Mouse (Mus musculus): Measurements from ENCODE around the gene Cela3b.

Gene Cela3b

GRCm38 (mm10) chr4:137430502-137430901, at the start of gene Cela3b:
TSS of gene Cela3b (minus strand) at chr4:137430540.
- no peak for DNase-seq (ENCODE audit: low spot score in 2 of 2)

- DNase-seq (ENCODE audit: low spot score in 2 of 2) = no peak
Observed at GRCm38 (mm10) chr4:137479757-137480156, 49.4 kb upstream of the Cela3b start.

GRCm38 (mm10) chr4:137478306-137478705, 48.0 kb upstream of the Cela3b start:
- DNase-seq (ENCODE audit: low spot score in 2 of 2) = no peak

- no peak for DNase-seq (ENCODE audit: low spot score in 2 of 2)
Observed at GRCm38 (mm10) chr4:137477611-137478010, 47.3 kb upstream of the Cela3b start.

- DNase-seq (ENCODE audit: low spot score in 2 of 2) = peak; percentile 64 to 73
Observed at GRCm38 (mm10) chr4:137476761-137477237, 46.5 kb upstream of the Cela3b start.

- peak in 1 of 2 experiments; percentile 71 for DNase-seq (ENCODE audit: low spot score in 2 of 2)
Observed at GRCm38 (mm10) chr4:137476065-137476760, 45.9 kb upstream of the Cela3b start.

GRCm38 (mm10) chr4:137475271-137476050, 45.1 kb upstream of the Cela3b start:
- no peak for DNase-seq (ENCODE audit: low spot score in 2 of 2)

- no peak for DNase-seq (ENCODE audit: low spot score in 2 of 2)
Observed at GRCm38 (mm10) chr4:137474694-137475093, 44.4 kb upstream of the Cela3b start.

GRCm38 (mm10) chr4:137473701-137474388, 43.5 kb upstream of the Cela3b start:
- DNase-seq (ENCODE audit: low spot score in 2 of 2) = peak in 1 of 2 experiments; percentile 66

GRCm38 (mm10) chr4:137473240-137473639, 42.9 kb upstream of the Cela3b start:
- no peak for DNase-seq (ENCODE audit: low spot score in 2 of 2)

GRCm38 (mm10) chr4:137471326-137471725, 41.0 kb upstream of the Cela3b start:
- no peak for DNase-seq (ENCODE audit: low spot score in 2 of 2)

GRCm38 (mm10) chr4:137470701-137471317, 40.5 kb upstream of the Cela3b start:
- DNase-seq (ENCODE audit: low spot score in 2 of 2) = no peak

- DNase-seq (ENCODE audit: low spot score in 2 of 2) = no peak
Observed at GRCm38 (mm10) chr4:137469845-137470692, 39.7 kb upstream of the Cela3b start.

GRCm38 (mm10) chr4:137469081-137469844, 38.9 kb upstream of the Cela3b start:
- no peak for DNase-seq (ENCODE audit: low spot score in 2 of 2)

GRCm38 (mm10) chr4:137468260-137469080, 38.1 kb upstream of the Cela3b start, which contains the start of gene Hspg2:
TSS of gene Hspg2 (plus strand) at chr4:137468769.
- peak; percentile 99 for DNase-seq (ENCODE audit: low spot score in 2 of 2)

GRCm38 (mm10) chr4:137467525-137467924, 37.2 kb upstream of the Cela3b start:
- no peak for DNase-seq (ENCODE audit: low spot score in 2 of 2)

- DNase-seq (ENCODE audit: low spot score in 2 of 2) = no peak
Observed at GRCm38 (mm10) chr4:137466991-137467390, 36.7 kb upstream of the Cela3b start.

- no peak for DNase-seq (ENCODE audit: low spot score in 2 of 2)
Observed at GRCm38 (mm10) chr4:137465125-137465787, 34.9 kb upstream of the Cela3b start.
